Mouse (Mus musculus): Measurements from ENCODE around the gene Hoxa11. TPM values are rescaled to one million over a fixed set of nuclear protein-coding genes. Genes with fewer than 3 reads are reported as not detected.

Hoxa11 gene
- polyA plus RNA-seq, 1 experiment from 2014 or later, result not detected

GRCm38 (mm10) chr6:52200073-52200750, 45.4 kb downstream of the Hoxa11 start:
- WGBS, result under 1% methylated on average over 30 of the region's 30 CpGs
- no peak overlapping the region for H3K27ac ChIP-seq (replicated peaks)
- no peaks in the 10 kb centered on the region for H3K9me3 ChIP-seq
- no peak overlapping the region for H3K4me3 ChIP-seq
- peaks cover 100% of the 10 kb centered on the region for H3K27me3 ChIP-seq (replicated peaks; ENCODE audit: low read depth, poor library complexity, severe bottlenecking)
- peaks cover 15% of the 10 kb centered on the region for H3K4me1 ChIP-seq
- DNase-seq (ENCODE audit: low spot score), result peak; percentile 65
- no peaks in the 10 kb centered on the region for H3K36me3 ChIP-seq (replicated peaks)

- H3K9me3 ChIP-seq, result no peaks in the 10 kb centered on the region
- WGBS, result 0% methylated on average over 10 of the region's 10 CpGs
- no peaks in the 10 kb centered on the region for H3K36me3 ChIP-seq (replicated peaks)
- peaks cover under 1% of the 10 kb centered on the region for H3K4me1 ChIP-seq
- peaks cover 100% of the 10 kb centered on the region for H3K27me3 ChIP-seq (replicated peaks; ENCODE audit: low read depth, poor library complexity, severe bottlenecking)
- H3K4me3 ChIP-seq, result no peak overlapping the region
- H3K27ac ChIP-seq (replicated peaks), result no peak overlapping the region
- peak; percentile 59 for DNase-seq (ENCODE audit: low spot score)
Observed at GRCm38 (mm10) chr6:52197271-52197670, 48.3 kb downstream of the Hoxa11 start.

- 1% methylated on average over 9 of the region's 9 CpGs for WGBS
- Histone ChIP-seq H3K36me3 (replicated peaks) (no peaks in the 10 kb centered on the region), H3K27ac (replicated peaks) (no peak overlapping the region), H3K9me3 (no peaks in the 10 kb centered on the region), H3K4me3 (no peak overlapping the region), H3K4me1 (peaks cover 5% of the 10 kb centered on the region), H3K27me3 (replicated peaks; ENCODE audit: low read depth, poor library complexity, severe bottlenecking) (peaks cover 100% of the 10 kb centered on the region)
- no peak for DNase-seq (ENCODE audit: low spot score)
Observed at GRCm38 (mm10) chr6:52196811-52197210, 48.8 kb downstream of the Hoxa11 start.

GRCm38 (mm10) chr6:52194690-52195089, 50.9 kb downstream of the Hoxa11 start:
- Histone ChIP-seq H3K27ac (replicated peaks) (no peak overlapping the region), H3K9me3 (no peaks in the 10 kb centered on the region), H3K4me3 (no peak overlapping the region), H3K27me3 (replicated peaks; ENCODE audit: low read depth, poor library complexity, severe bottlenecking) (peaks cover 100% of the 10 kb centered on the region), H3K36me3 (replicated peaks) (no peaks in the 10 kb centered on the region), H3K4me1 (peaks cover 14% of the 10 kb centered on the region)
- peak; percentile 38 for DNase-seq (ENCODE audit: low spot score)
- 3% methylated on average over 10 of the region's 10 CpGs for WGBS

MicroRNA genes within 50 kb of the gene (microRNA counts, 519-probe panel; counts per million panel counts)
- 188 counts per million, percentile 57 among the panel's probes with 10 or more counts for microRNA mmu-miR-196b

Small RNA genes within 50 kb of the gene (microRNA-seq; reads per million reads assigned to microRNA genes)
- 86.0 reads per million, percentile 48 among the genes with 10 or more reads in this experiment for gene Mir196b

Other genes with a start within 250 kb of the Hoxa11 start
- 8.0 and 11.4 TPM in 2 replicates for gene Skap2, start 233.3 kb downstream of the Hoxa11 start, polyA plus RNA-seq (2016; fragmentation: Nextera tagmentation; extraction: Ambion mirVana)
- 0.57 and 0.62 TPM in 2 replicates for gene Hoxa1, start 87.5 kb downstream of the Hoxa11 start, polyA plus RNA-seq (2016; fragmentation: Nextera tagmentation; extraction: Ambion mirVana)
- 8.7 and 16.7 TPM in 2 replicates for gene Hoxa2, start 81.0 kb downstream of the Hoxa11 start, polyA plus RNA-seq (2016; fragmentation: Nextera tagmentation; extraction: Ambion mirVana)
- gene 5730596B20Rik, start 68.3 kb downstream of the Hoxa11 start, polyA plus RNA-seq (2016; fragmentation: Nextera tagmentation; extraction: Ambion mirVana), result 0.12 and 0.64 TPM in 2 replicates
- 0.09 TPM in 1 of 2 replicates, not detected in the other for gene Hoxa4, start 54.1 kb downstream of the Hoxa11 start, polyA plus RNA-seq (2016; fragmentation: Nextera tagmentation; extraction: Ambion mirVana)
- 0.23 TPM in 1 of 2 replicates, not detected in the other for gene Hoxa5, start 41.2 kb downstream of the Hoxa11 start, polyA plus RNA-seq (2016; fragmentation: Nextera tagmentation; extraction: Ambion mirVana)
- not detected in 2 replicates for gene Hoxa6, start 37.1 kb downstream of the Hoxa11 start, polyA plus RNA-seq (2016; fragmentation: Nextera tagmentation; extraction: Ambion mirVana)
- 0.66 and 2.2 TPM in 2 replicates for gene Hoxa3, start 32.5 kb downstream of the Hoxa11 start, polyA plus RNA-seq (2016; fragmentation: Nextera tagmentation; extraction: Ambion mirVana)
- gene Gm28308, start 32.5 kb downstream of the Hoxa11 start, polyA plus RNA-seq (2016; fragmentation: Nextera tagmentation; extraction: Ambion mirVana), result not detected in 2 replicates
- gene Hoxa7, start 24.0 kb downstream of the Hoxa11 start, polyA plus RNA-seq (2016; fragmentation: Nextera tagmentation; extraction: Ambion mirVana), result 0.15 TPM in 1 of 2 replicates, not detected in the other
- not detected in 2 replicates for gene Hoxa9, start 14.7 kb downstream of the Hoxa11 start, polyA plus RNA-seq (2016; fragmentation: Nextera tagmentation; extraction: Ambion mirVana)
- not detected in 2 replicates for gene Hoxa10, start 5.0 kb downstream of the Hoxa11 start, polyA plus RNA-seq (2016; fragmentation: Nextera tagmentation; extraction: Ambion mirVana)
- gene Hoxa13, start 15.1 kb upstream of the Hoxa11 start, polyA plus RNA-seq (2016; fragmentation: Nextera tagmentation; extraction: Ambion mirVana), result not detected in 2 replicates
- gene Evx1, start 67.7 kb upstream of the Hoxa11 start, polyA plus RNA-seq (2016; fragmentation: Nextera tagmentation; extraction: Ambion mirVana), result 0.19 and 0.80 TPM in 2 replicates